Mouse (Mus musculus) midbrain, embryonic 13.5 days (tissue): Measurements from ENCODE around the gene Hpcal1. TPM values are rescaled to one million over a fixed set of nuclear protein-coding genes. Genes with fewer than 3 reads are reported as not detected.

Source experiments
- ATAC-seq: fragments of 200-750 bp; cut with Nextera tagmentation; 2 replicates; pipeline ENCODE4 v1.8.0; 2017; ENCODE audit warnings: mild to moderate bottlenecking, moderate TSS enrichment, moderate library complexity
- H3K27ac ChIP-seq: fragments of 300-500 bp; sonication (generic); 2 replicates; pipeline ENCODE4 v1.5.1; 2015; ENCODE audit warnings: inconsistent platforms, mild to moderate bottlenecking, moderate library complexity
- H3K27me3 ChIP-seq: fragments of 300-500 bp; sonication (generic); 2 replicates; pipeline ENCODE4 v1.6.1; 2015; ENCODE audit warnings: mild to moderate bottlenecking, inconsistent platforms
- H3K36me3 ChIP-seq: fragments of 300-500 bp; sonication (generic); 2 replicates; pipeline ENCODE4 v1.6.1; 2015; ENCODE audit warnings: mild to moderate bottlenecking, inconsistent platforms
- H3K4me1 ChIP-seq: fragments of 300-500 bp; sonication (generic); replicated peaks from 2 replicates; pipeline ENCODE4 v1.6.1; 2015; ENCODE audit warnings: inconsistent platforms
- H3K4me2 ChIP-seq: fragments of 300-500 bp; sonication (generic); replicated peaks from 2 replicates; pipeline ENCODE4 v1.6.1; 2015; ENCODE audit warnings: moderate library complexity, mild to moderate bottlenecking, inconsistent platforms
- H3K4me3 ChIP-seq: fragments of 300-500 bp; sonication (generic); replicated peaks from 2 replicates; pipeline ENCODE4 v1.5.1; 2015; ENCODE audit warnings: mild to moderate bottlenecking, inconsistent platforms
- H3K9ac ChIP-seq: fragments of 300-500 bp; sonication (generic); replicated peaks from 2 replicates; pipeline ENCODE4 v1.6.1; 2015; ENCODE audit warnings: mild to moderate bottlenecking, inconsistent platforms
- H3K9me3 ChIP-seq: fragments of 300-500 bp; sonication (generic); 2 replicates; pipeline ENCODE4 v1.6.1; 2016; ENCODE audit warnings: mild to moderate bottlenecking, inconsistent platforms
- WGBS: fragments of 180-500 bp; shearing (Covaris S2); methylation state at CpG from one replicate; pipeline ENCODE4 v1.1.7; 2015; 5-methylcytosine and 5-hydroxymethylcytosine counted together
- polyA plus RNA-seq: library from polyadenylated mRNA; unstranded; fragments of >200 nt; fragmentation: Nextera tagmentation; extraction: Ambion mirVana; gene quantifications from 2 replicates; pipeline ENCODE4 v1.2.1, GENCODE M21; 2015

The Hpcal1 gene
- polyA plus RNA-seq, 1 experiment from 2014 or later, result 50.7 TPM

GRCm38 (mm10) chr12:17691320-17691876 lies 742 bp downstream of the Hpcal1 start:
- no peak overlapping the region; the same call in 1 of the 2 replicates for H3K27ac ChIP-seq
- ATAC-seq, result peak; percentile 41
- H3K4me1 ChIP-seq, result peaks cover 32% of the 10 kb centered on the region
- H3K9me3 ChIP-seq, result no peaks in the 10 kb centered on the region
- peak overlapping the region; percentile 95 for H3K4me2 ChIP-seq
- H3K36me3 ChIP-seq, result no peaks in the 10 kb centered on the region
- H3K27me3 ChIP-seq, result 0 out of 2 replicates have a peak, but pooled peaks cover 3% of the 10 kb centered on the region
- peak overlapping the region; percentile 81 for H3K9ac ChIP-seq
- under 1% methylated on average over 30 of the region's 30 CpGs for WGBS
- H3K4me3 ChIP-seq, result peak overlapping the region; percentile 75

- Histone ChIP-seq H3K9me3 (no peaks in the 10 kb centered on the region), H3K4me1 (peaks cover 33% of the 10 kb centered on the region), H3K9ac (peak overlapping the region; percentile 81), H3K4me2 (peak overlapping the region; percentile 95), H3K27me3 (0 out of 2 replicates have a peak, but pooled peaks cover 3% of the 10 kb centered on the region), H3K27ac (no peak overlapping the region), H3K4me3 (peak overlapping the region; percentile 75), H3K36me3 (no peaks in the 10 kb centered on the region)
- ATAC-seq, result no peak
- WGBS, result under 1% methylated on average over 23 of the region's 23 CpGs
Measured at GRCm38 (mm10) chr12:17691891-17692321, 1.2 kb downstream of the Hpcal1 start.

DNA sequence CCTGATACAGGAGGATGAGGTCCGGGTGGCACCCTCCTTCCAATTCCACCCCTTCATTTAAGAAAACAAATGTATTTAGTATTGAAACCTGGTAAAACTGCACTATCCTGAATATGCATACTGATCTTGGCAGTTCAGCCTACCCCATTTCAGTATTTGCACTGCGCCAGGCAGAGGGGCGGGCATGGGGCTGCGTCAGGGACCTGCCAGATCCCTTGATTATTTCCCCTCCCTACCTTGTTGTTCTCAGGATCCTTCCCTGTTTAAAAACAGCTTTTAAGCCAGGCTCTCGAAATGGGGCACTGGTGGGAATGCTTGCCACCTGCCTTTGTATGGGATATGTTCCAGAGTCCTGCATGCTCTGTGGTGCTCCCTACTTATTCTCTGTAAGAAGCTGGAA lies 1.7 kb downstream of the Hpcal1 start:
- Histone ChIP-seq H3K36me3 (no peaks in the 10 kb centered on the region), H3K27me3 (0 out of 2 replicates have a peak, but pooled peaks cover 3% of the 10 kb centered on the region), H3K4me2 (peak overlapping the region; percentile 95), H3K27ac (no peak overlapping the region), H3K9ac (peak overlapping the region; percentile 81; the same call in 1 of the 2 replicates), H3K4me1 (peaks cover 36% of the 10 kb centered on the region), H3K4me3 (peak overlapping the region; percentile 75), H3K9me3 (no peaks in the 10 kb centered on the region)
- 23% methylated on average over 5 of the region's 5 CpGs for WGBS
- no peak for ATAC-seq

- no peaks in the 10 kb centered on the region for H3K9me3 ChIP-seq
- 0 out of 2 replicates have a peak, but pooled peaks cover 3% of the 10 kb centered on the region for H3K27me3 ChIP-seq
- no peaks in the 10 kb centered on the region for H3K36me3 ChIP-seq
- H3K27ac ChIP-seq, result no peak overlapping the region
- H3K4me1 ChIP-seq, result peaks cover 36% of the 10 kb centered on the region
- H3K4me2 ChIP-seq, result peak overlapping the region; percentile 95
- ATAC-seq, result no peak
- no peak overlapping the region for H3K9ac ChIP-seq
- WGBS, result 73% methylated on average over 4 of the region's 4 CpGs
- H3K4me3 ChIP-seq, result no peak overlapping the region
Measured at GRCm38 (mm10) chr12:17692953-17693352, 2.3 kb downstream of the Hpcal1 start.

DNA sequence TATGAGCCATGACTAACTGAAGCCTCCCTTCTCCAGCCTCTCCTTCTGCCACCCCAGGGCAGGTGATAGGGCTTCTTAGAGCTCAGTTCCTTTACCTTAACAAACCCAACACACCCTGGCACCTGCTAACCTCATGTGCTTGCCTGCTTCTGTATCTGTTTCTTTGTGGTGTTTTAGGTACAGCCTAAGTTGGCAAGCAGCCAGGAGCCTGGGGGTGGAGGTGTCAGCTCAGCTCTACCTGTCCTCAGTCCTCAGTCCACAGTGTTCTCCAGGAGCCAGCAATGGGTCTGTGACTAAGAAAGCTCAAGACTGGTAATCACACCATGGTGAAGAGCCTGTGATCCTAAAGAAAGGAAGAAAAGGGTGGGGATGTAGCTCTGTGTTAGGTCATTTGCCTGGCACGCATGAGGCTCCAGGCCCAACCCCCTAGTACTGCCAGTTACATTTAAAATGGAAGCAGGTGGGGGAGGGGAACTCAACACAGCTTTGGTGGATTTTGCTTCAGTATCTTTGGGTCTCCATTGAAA lies 4.0 kb downstream of the Hpcal1 start:
- Histone ChIP-seq H3K27me3 (0 out of 2 replicates have a peak, but pooled peaks cover 3% of the 10 kb centered on the region), H3K9ac (no peak overlapping the region), H3K4me1 (peaks cover 53% of the 10 kb centered on the region), H3K4me2 (no peak overlapping the region), H3K36me3 (no peaks in the 10 kb centered on the region), H3K27ac (no peak overlapping the region), H3K4me3 (no peak overlapping the region), H3K9me3 (no peaks in the 10 kb centered on the region)
- no peak for ATAC-seq
- WGBS, result 83% methylated on average over 1 of the region's 1 CpGs

DNA sequence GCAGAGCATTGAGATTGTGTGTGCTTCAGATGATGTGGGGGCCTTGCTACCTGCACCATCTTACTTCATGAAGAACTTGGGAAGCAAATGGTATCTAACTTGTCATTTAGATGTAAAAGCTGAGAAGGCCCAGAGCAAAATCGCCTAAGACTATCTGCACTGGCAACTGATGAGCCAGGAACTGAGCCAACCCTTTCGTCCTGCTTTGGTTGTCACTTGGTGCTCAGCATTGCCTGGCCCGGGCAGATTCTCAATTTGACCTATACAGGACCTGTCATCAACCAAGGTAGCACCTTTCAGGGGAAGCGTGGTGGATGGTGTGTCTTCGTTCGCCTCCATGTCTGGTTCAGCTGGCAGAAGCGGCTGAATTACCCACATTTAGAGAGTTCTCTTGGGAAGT lies 5.7 kb downstream of the Hpcal1 start:
- Histone ChIP-seq H3K36me3 (no peaks in the 10 kb centered on the region), H3K4me2 (no peak overlapping the region), H3K27ac (no peak overlapping the region), H3K4me1 (peaks cover 55% of the 10 kb centered on the region), H3K4me3 (no peak overlapping the region), H3K27me3 (0 out of 2 replicates have a peak, but pooled peaks cover 3% of the 10 kb centered on the region), H3K9ac (no peak overlapping the region), H3K9me3 (no peaks in the 10 kb centered on the region)
- ATAC-seq, result no peak
- 94% methylated on average over 7 of the region's 7 CpGs for WGBS

DNA sequence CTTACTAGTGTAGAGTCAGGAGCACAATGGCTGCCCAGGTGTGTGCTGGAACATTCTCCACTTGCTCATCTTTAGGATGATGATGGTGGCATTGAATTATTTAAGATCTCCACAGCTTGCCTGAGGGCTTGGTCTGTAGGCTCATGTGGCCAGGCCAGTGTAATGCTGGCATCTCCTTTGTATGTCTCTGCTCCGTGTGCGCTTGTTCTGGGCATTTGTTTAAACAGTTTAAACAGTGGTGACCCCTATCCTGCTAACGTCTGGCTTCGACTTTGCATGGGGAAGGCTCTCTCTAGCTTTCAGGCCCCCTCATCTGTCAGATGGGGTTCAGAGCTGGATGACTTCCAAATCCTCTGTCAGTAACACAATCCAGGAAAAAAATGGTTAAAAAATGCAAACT lies 8.3 kb downstream of the Hpcal1 start:
- no peak overlapping the region for H3K4me3 ChIP-seq
- H3K9me3 ChIP-seq, result no peaks in the 10 kb centered on the region
- peak; percentile 32; the same call in 1 of the 2 replicates for ATAC-seq
- H3K4me2 ChIP-seq, result no peak overlapping the region
- no peaks in the 10 kb centered on the region for H3K27me3 ChIP-seq
- whole genome bisulfite sequencing, result 19% methylated on average over 4 of the region's 4 CpGs
- no peaks in the 10 kb centered on the region for H3K36me3 ChIP-seq
- peaks cover 35% of the 10 kb centered on the region for H3K4me1 ChIP-seq
- no peak overlapping the region for H3K9ac ChIP-seq
- peak overlapping the region; percentile 21; the same call in 1 of the 2 replicates for H3K27ac ChIP-seq

DNA sequence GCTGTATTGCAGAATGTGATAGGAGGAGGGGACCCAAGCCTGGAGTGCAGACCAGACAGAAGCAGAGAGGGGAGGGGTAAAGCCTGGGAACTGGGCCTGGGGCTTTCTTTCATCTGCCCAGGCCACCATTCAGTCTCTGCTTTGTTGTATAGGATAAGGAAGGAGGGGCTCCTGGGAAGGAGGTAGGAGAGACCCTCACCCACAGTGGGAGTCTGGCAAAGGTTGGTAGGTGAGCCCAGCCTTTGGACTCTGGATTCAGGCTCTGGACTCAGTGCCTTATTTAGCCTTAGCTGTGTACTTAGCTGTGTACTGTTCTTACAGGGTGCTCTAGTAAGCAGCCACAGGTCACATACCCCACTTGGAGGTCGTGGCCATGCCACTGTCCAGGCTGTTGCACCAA lies 8.8 kb downstream of the Hpcal1 start:
- Histone ChIP-seq H3K27ac (peak overlapping the region; percentile 49; the same call in 1 of the 2 replicates), H3K4me1 (peaks cover 35% of the 10 kb centered on the region)

DNA sequence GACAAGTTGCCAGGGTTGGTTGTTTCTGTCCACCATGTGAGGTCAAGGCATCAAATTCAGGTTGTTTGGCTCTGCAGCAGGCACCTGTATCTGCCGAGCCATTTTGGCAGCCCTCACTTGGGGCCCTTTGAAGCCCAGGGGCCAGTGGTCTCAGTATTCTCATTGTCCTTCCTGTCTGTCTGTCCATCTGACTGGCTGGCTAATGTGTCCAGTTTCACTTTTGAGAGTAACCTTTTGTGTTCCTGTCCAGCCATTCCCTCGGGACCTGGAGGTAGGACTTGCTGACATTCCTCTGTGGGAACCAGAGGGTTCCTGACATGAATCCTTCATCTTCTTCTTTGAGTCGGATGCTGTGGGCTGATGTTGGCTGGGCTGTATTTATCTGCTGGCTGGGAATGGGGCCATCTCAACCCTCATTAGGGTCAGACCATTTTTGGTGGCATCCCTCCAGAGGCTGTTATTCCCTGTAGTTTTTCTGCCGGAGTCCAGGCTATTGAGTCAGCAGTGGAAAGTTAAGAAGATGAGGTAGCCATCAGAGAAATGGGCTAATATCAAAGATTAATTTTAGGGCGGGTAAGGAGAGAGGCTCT lies 10.6 kb downstream of the Hpcal1 start:
- Histone ChIP-seq H3K4me1 (peaks cover 31% of the 10 kb centered on the region), H3K27me3 (no peaks in the 10 kb centered on the region), H3K27ac (no peak overlapping the region), H3K9me3 (no peaks in the 10 kb centered on the region), H3K4me2 (no peak overlapping the region), H3K4me3 (no peak overlapping the region), H3K36me3 (no peaks in the 10 kb centered on the region), H3K9ac (no peak overlapping the region)
- 66% methylated on average over 5 of the region's 5 CpGs for WGBS
- ATAC-seq, result no peak

More for the DNA sequence above, 8.8 kb downstream of the Hpcal1 start:
- ATAC-seq, result peak; percentile 77
- Histone ChIP-seq H3K9me3 (no peaks in the 10 kb centered on the region), H3K36me3 (no peaks in the 10 kb centered on the region), H3K27me3 (no peaks in the 10 kb centered on the region), H3K9ac (no peak overlapping the region), H3K4me3 (no peak overlapping the region), H3K4me2 (no peak overlapping the region)
- 42% methylated on average over 1 of the region's 1 CpGs for WGBS

GRCm38 (mm10) chr12:17701795-17702194 lies 11.1 kb downstream of the Hpcal1 start:
- H3K4me2 ChIP-seq, result no peak overlapping the region
- H3K36me3 ChIP-seq, result no peaks in the 10 kb centered on the region
- no peaks in the 10 kb centered on the region for H3K27me3 ChIP-seq
- no peak overlapping the region for H3K9ac ChIP-seq
- no peak for ATAC-seq
- no peak overlapping the region for H3K4me3 ChIP-seq
- H3K27ac ChIP-seq, result no peak overlapping the region
- no peaks in the 10 kb centered on the region for H3K9me3 ChIP-seq
- peaks cover 31% of the 10 kb centered on the region for H3K4me1 ChIP-seq
- 56% methylated on average over 2 of the region's 2 CpGs for WGBS

GRCm38 (mm10) chr12:17702257-17702943 lies 11.7 kb downstream of the Hpcal1 start:
- peaks cover 26% of the 10 kb centered on the region for H3K4me1 ChIP-seq
- no peaks in the 10 kb centered on the region for H3K27me3 ChIP-seq
- H3K4me3 ChIP-seq, result no peak overlapping the region
- H3K4me2 ChIP-seq, result no peak overlapping the region
- no peak overlapping the region for H3K9ac ChIP-seq
- WGBS, result 77% methylated on average over 9 of the region's 9 CpGs
- no peaks in the 10 kb centered on the region for H3K36me3 ChIP-seq
- H3K27ac ChIP-seq, result no peak overlapping the region
- H3K9me3 ChIP-seq, result no peaks in the 10 kb centered on the region
- ATAC-seq, result no peak

GRCm38 (mm10) chr12:17702944-17703335 lies 12.3 kb downstream of the Hpcal1 start:
- no peak overlapping the region for H3K27ac ChIP-seq
- no peaks in the 10 kb centered on the region for H3K27me3 ChIP-seq
- WGBS, result 90% methylated on average over 6 of the region's 6 CpGs
- no peak overlapping the region for H3K9ac ChIP-seq
- H3K36me3 ChIP-seq, result no peaks in the 10 kb centered on the region
- ATAC-seq, result no peak
- no peak overlapping the region for H3K4me2 ChIP-seq
- H3K4me1 ChIP-seq, result peaks cover 26% of the 10 kb centered on the region
- H3K9me3 ChIP-seq, result no peaks in the 10 kb centered on the region
- no peak overlapping the region for H3K4me3 ChIP-seq
